8 mouse cellular contexts compared by ENCODE assay signal in the genomic region with DNA sequence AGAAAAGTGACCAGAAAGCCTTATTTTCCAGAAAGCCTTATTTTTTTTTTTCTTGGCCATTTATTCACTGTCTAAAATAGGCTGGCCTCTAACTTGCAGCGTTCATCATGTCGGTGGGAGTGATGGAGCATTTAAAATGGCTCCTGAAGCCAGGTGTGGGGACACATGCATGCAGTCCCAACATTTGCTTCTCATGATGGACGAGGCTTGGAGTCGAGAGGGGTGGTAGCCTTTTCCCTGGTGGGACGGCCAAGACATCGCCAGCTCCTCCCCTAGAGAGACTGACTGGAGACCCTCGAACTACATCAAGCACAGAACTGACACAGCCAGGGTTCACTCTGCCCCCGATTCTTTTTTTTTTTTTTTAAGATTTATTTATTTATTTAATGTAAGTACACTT. TPM values are rescaled to one million over a fixed set of nuclear protein-coding genes. Genes with fewer than 3 reads are reported as not detected.
DNase-seq lines count a peak whose midpoint lies in the region; ATAC-seq and TF ChIP-seq lines count a peak whose summit lies in the region.

No protein-coding gene starts in this region.

- TF ChIP-seq CTCF in olfactory bulb, adult 2 months (IDR thresholded peaks at IDR 0.05; ENCODE audit: insufficient read depth, low read depth, low read length): no peak

- H3K27me3 ChIP-seq in lung, embryonic 15.5 days: no peaks in the 10 kb centered on the region
- H3K27me3 ChIP-seq in embryonic facial prominence, embryonic 13.5 days: no peaks in the 10 kb centered on the region
- peaks cover 5% of the 10 kb centered on the region; the same call in 1 of the 2 replicates for H3K27me3 ChIP-seq in limb, embryonic 10.5 days (ENCODE audit: low read depth, poor library complexity, severe bottlenecking)

- no peak for TF ChIP-seq POLR2A in olfactory bulb, adult 2 months (IDR thresholded peaks at IDR 0.05; ENCODE audit: insufficient read depth, low read depth, low read length)

- H3K9ac ChIP-seq in lung, embryonic 15.5 days: peak overlapping the region; percentile 29
- H3K9ac ChIP-seq in embryonic facial prominence, embryonic 13.5 days: peak overlapping the region; percentile 63

- H3K9me3 ChIP-seq in lung, embryonic 15.5 days: no peaks in the 10 kb centered on the region
- H3K9me3 ChIP-seq in embryonic facial prominence, embryonic 13.5 days: no peaks in the 10 kb centered on the region
- H3K9me3 ChIP-seq in limb, embryonic 10.5 days (replicated peaks): no peaks in the 10 kb centered on the region

- WGBS in lung, embryonic 15.5 days: 12% methylated on average over 8 of the region's 8 CpGs
- WGBS in embryonic facial prominence, embryonic 13.5 days: 18% methylated on average over 8 of the region's 8 CpGs
- WGBS in limb, embryonic 10.5 days: 23% methylated on average over 8 of the region's 8 CpGs
- 27% methylated on average over 8 of the region's 8 CpGs for WGBS in olfactory bulb, adult 2 months

- no peak for DNase-seq in lung, postnatal 14 days
- peak; percentile 53 for DNase-seq in limb, embryonic 10.5 days (ENCODE audit: low spot score)
- DNase-seq in cerebellum, postnatal 4 days (ENCODE audit: low spot score in 2 of 2): no peak
- DNase-seq in right cerebral cortex, adult 2 months (ENCODE audit: low spot score in 2 of 2): no peak

- no peak for ATAC-seq in lung, embryonic 15.5 days (ENCODE audit: borderline replicate concordance, extremely low read depth, low FRiP score, low TSS enrichment)
- no peak for ATAC-seq in embryonic facial prominence, embryonic 13.5 days (ENCODE audit: insufficient number of reproducible peaks, insufficient read depth, low FRiP score, low TSS enrichment, low read depth)
- ATAC-seq in erythroblast, adult 5-6 weeks (replicated peaks; ENCODE audit: low FRiP score, poor library complexity, severe bottlenecking): no peak

- peak overlapping the region; percentile 60 for H3K4me2 ChIP-seq in lung, embryonic 15.5 days
- peak overlapping the region; percentile 68 for H3K4me2 ChIP-seq in embryonic facial prominence, embryonic 13.5 days

- H3K27ac ChIP-seq in lung, embryonic 15.5 days: 0 out of 2 replicates have a peak overlapping the region, but pooled peaks have one; percentile 34
- no peak overlapping the region for H3K27ac ChIP-seq in embryonic facial prominence, embryonic 13.5 days
- H3K27ac ChIP-seq in limb, embryonic 10.5 days: peak overlapping the region; percentile 80
- no peak overlapping the region for H3K27ac ChIP-seq in olfactory bulb, adult 2 months (ENCODE audit: insufficient read depth, low read depth, low read length)

- peaks cover 27% of the 10 kb centered on the region for H3K4me1 ChIP-seq in lung, embryonic 15.5 days
- H3K4me1 ChIP-seq in embryonic facial prominence, embryonic 13.5 days: peaks cover 24% of the 10 kb centered on the region
- peaks cover 38% of the 10 kb centered on the region for H3K4me1 ChIP-seq in limb, embryonic 10.5 days
- H3K4me1 ChIP-seq in olfactory bulb, adult 2 months (ENCODE audit: control insufficient read depth, insufficient read depth, low read length): peaks cover 11% of the 10 kb centered on the region

- H3K4me3 ChIP-seq in lung, embryonic 15.5 days: peak overlapping the region; percentile 39
- peak overlapping the region; percentile 37 for H3K4me3 ChIP-seq in embryonic facial prominence, embryonic 13.5 days
- peak overlapping the region; percentile 47 for H3K4me3 ChIP-seq in limb, embryonic 10.5 days
- H3K4me3 ChIP-seq in olfactory bulb, adult 2 months (ENCODE audit: insufficient read depth, low read depth, low read length): peak overlapping the region; percentile 41; the same call in 1 of the 2 replicates

- H3K36me3 ChIP-seq in lung, embryonic 15.5 days: no peaks in the 10 kb centered on the region
- H3K36me3 ChIP-seq in embryonic facial prominence, embryonic 13.5 days: no peaks in the 10 kb centered on the region
- no peaks in the 10 kb centered on the region for H3K36me3 ChIP-seq in limb, embryonic 10.5 days

RNA-seq across cellular contexts. Expression of gene Dnmt3a, which starts 13.6 kb away (rescaled TPM):
- 144 and 151 TPM in 2 replicates for polyA plus RNA-seq in lung, embryonic 15.5 days (2015; fragmentation: Nextera tagmentation; extraction: Ambion mirVana)
- 168 and 180 TPM in 2 replicates for polyA plus RNA-seq in embryonic facial prominence, embryonic 13.5 days (2015; fragmentation: Nextera tagmentation; extraction: Ambion mirVana)
- 221 and 298 TPM in 2 replicates for polyA plus RNA-seq in limb, embryonic 10.5 days (2016; fragmentation: Nextera tagmentation; extraction: Ambion mirVana)
- polyA plus RNA-seq in olfactory bulb, adult 2 months (2012; ENCODE audit: insufficient read depth, insufficient read length, low replicate concordance, missing spikeins): not detected in 2 replicates
- total RNA-seq in erythroblast, adult 5-6 weeks (2015; ENCODE audit: low replicate concordance): 5.4 and 8.6 TPM in 2 replicates
- 2.9 and 5.3 TPM in 2 replicates for total RNA-seq in erythroblast, adult 5-6 weeks (2017; ENCODE audit: low replicate concordance)

Comparison
In these comparisons a context has a peak if more than half of its experiments do, and no peak if none do; other contexts are left out.
1. H3K27ac ChIP-seq: peak in lung, embryonic 15.5 days (single experiment) and limb, embryonic 10.5 days (single experiment); none in embryonic facial prominence, embryonic 13.5 days (single experiment) and olfactory bulb, adult 2 months (single experiment).
2. Peak in every context shown above with its lines, with median percentiles within 50 percentile points of each other: H3K4me3 ChIP-seq.